Mouse (Mus musculus): Measurements from ENCODE around the gene Mcam.

DNA sequence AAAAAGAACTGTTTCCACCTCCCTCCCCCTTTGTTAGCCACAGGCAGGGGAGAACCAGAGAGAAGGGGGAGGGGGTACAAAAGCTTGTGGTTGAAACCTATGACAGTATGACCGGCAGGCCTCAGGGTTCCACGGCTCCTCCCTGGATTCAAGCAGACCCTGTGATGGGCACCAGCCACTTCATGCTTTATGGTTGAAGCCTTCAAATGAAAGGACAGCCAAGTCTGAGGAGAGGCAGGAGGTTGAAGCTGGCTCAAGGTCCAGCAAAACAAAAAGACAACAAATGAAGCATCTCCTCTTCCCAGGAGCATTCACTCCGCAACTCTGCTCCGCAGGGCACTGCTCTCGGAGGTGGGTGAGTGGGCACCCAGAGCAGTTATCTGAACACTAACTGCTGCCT lies 9.2 kb downstream of the Mcam start:
- TF ChIP-seq POLR2AphosphoS2 (IDR thresholded peaks at IDR 0.05; ENCODE audit: insufficient read length, low read depth) (no peak), E2F4 (IDR thresholded peaks at IDR 0.05; ENCODE audit: insufficient read depth) (no peak), POLR2A (IDR thresholded peaks at IDR 0.05; ENCODE audit: insufficient read length, low read depth) (no peak), SRF (IDR thresholded peaks at IDR 0.05; ENCODE audit: control insufficient read depth, insufficient read length, low read depth) (no peak)

Measured in myocyte (in vitro differentiated cells).